Mouse (Mus musculus): Measurements from ENCODE around the gene Mipol1. TPM values are rescaled to one million over a fixed set of nuclear protein-coding genes. Genes with fewer than 3 reads are reported as not detected.
A peak's percentile ranks its signal among the peaks of the same experiment; 100 is the strongest.

Mipol1 gene
- total and polyA plus RNA-seq, 2 experiments, result 0.77 to 6.7 TPM

- 2% methylated on average over 63 of the region's 63 CpGs for WGBS
- peak; percentile 95 for DNase-seq (ENCODE audit: extremely low read depth, low read depth, low spot score)
- Histone ChIP-seq H3K27me3 (ENCODE audit: control insufficient read depth, insufficient read depth, low read length) (no peaks in the 10 kb centered on the region), H3K27ac (replicated peaks; ENCODE audit: insufficient read depth, low read depth, low read length) (peak overlapping the region; percentile 100), H3K4me1 (ENCODE audit: control insufficient read depth, insufficient read depth, low read length) (peaks cover 9% of the 10 kb centered on the region; the same call in 1 of the 2 replicates), H3K4me3 (ENCODE audit: insufficient read depth, low read depth, low read length) (peak overlapping the region; percentile 74), H3K79me2 (ENCODE audit: control insufficient read depth, insufficient read depth, low read length) (peaks cover 7% of the 10 kb centered on the region; the same call in 1 of the 2 replicates), H3K36me3 (ENCODE audit: control insufficient read depth, insufficient read depth, low read length) (peaks cover 3% of the 10 kb centered on the region; the same call in 1 of the 2 replicates), H3K9ac (ENCODE audit: low read depth, low read length) (peak overlapping the region; percentile 98)
- TF ChIP-seq CTCF (IDR thresholded peaks at IDR 0.05; ENCODE audit: low read depth, low read length) (0 out of 2 replicates have a peak, but pooled peaks have one; percentile 19), POLR2A (IDR thresholded peaks at IDR 0.05; ENCODE audit: extremely low read depth, insufficient read depth, low read length) (0 out of 2 replicates have a peak, but pooled peaks have one; percentile 7)
Observed at GRCm38 (mm10) chr12:57538588-57539550, 308.6 kb downstream of the Mipol1 start.

GRCm38 (mm10) chr12:57539551-57539985 lies 309.3 kb downstream of the Mipol1 start:
- Histone ChIP-seq H3K9ac (ENCODE audit: low read depth, low read length) (peak overlapping the region; percentile 82), H3K27ac (replicated peaks; ENCODE audit: insufficient read depth, low read depth, low read length) (peak overlapping the region; percentile 100), H3K4me3 (ENCODE audit: insufficient read depth, low read depth, low read length) (peak overlapping the region; percentile 46), H3K4me1 (ENCODE audit: control insufficient read depth, insufficient read depth, low read length) (peaks cover 9% of the 10 kb centered on the region; the same call in 1 of the 2 replicates), H3K27me3 (ENCODE audit: control insufficient read depth, insufficient read depth, low read length) (no peaks in the 10 kb centered on the region), H3K36me3 (ENCODE audit: control insufficient read depth, insufficient read depth, low read length) (peaks cover 3% of the 10 kb centered on the region; the same call in 1 of the 2 replicates), H3K79me2 (ENCODE audit: control insufficient read depth, insufficient read depth, low read length) (peaks cover 7% of the 10 kb centered on the region; the same call in 1 of the 2 replicates)
- DNase-seq (ENCODE audit: extremely low read depth, low read depth, low spot score), result no peak
- 2% methylated on average over 10 of the region's 10 CpGs for WGBS
- no peak for TF ChIP-seq CTCF (IDR thresholded peaks at IDR 0.05; ENCODE audit: low read depth, low read length)
- TF ChIP-seq POLR2A (IDR thresholded peaks at IDR 0.05; ENCODE audit: extremely low read depth, insufficient read depth, low read length), result no peak

GRCm38 (mm10) chr12:57541118-57541517 lies 310.9 kb downstream of the Mipol1 start:
- Histone ChIP-seq H3K4me1 (ENCODE audit: control insufficient read depth, insufficient read depth, low read length) (peaks cover 8% of the 10 kb centered on the region; the same call in 1 of the 2 replicates), H3K36me3 (ENCODE audit: control insufficient read depth, insufficient read depth, low read length) (peaks cover 3% of the 10 kb centered on the region; the same call in 1 of the 2 replicates), H3K79me2 (ENCODE audit: control insufficient read depth, insufficient read depth, low read length) (peaks cover 7% of the 10 kb centered on the region; the same call in 1 of the 2 replicates), H3K9ac (ENCODE audit: low read depth, low read length) (peak overlapping the region; percentile 62), H3K27ac (replicated peaks; ENCODE audit: insufficient read depth, low read depth, low read length) (peak overlapping the region; percentile 56), H3K27me3 (ENCODE audit: control insufficient read depth, insufficient read depth, low read length) (no peaks in the 10 kb centered on the region), H3K4me3 (ENCODE audit: insufficient read depth, low read depth, low read length) (peak overlapping the region; percentile 35; the same call in 1 of the 2 replicates)
- WGBS, result 21% methylated on average over 6 of the region's 6 CpGs
- DNase-seq (ENCODE audit: extremely low read depth, low read depth, low spot score), result peak; percentile 41
- TF ChIP-seq POLR2A (IDR thresholded peaks at IDR 0.05; ENCODE audit: extremely low read depth, insufficient read depth, low read length) (no peak), CTCF (IDR thresholded peaks at IDR 0.05; ENCODE audit: low read depth, low read length) (no peak)

GRCm38 (mm10) chr12:57541931-57542745 lies 311.9 kb downstream of the Mipol1 start:
- Histone ChIP-seq H3K9ac (ENCODE audit: low read depth, low read length) (peak overlapping the region; percentile 80), H3K4me1 (ENCODE audit: control insufficient read depth, insufficient read depth, low read length) (peaks cover 7% of the 10 kb centered on the region; the same call in 1 of the 2 replicates), H3K27ac (replicated peaks; ENCODE audit: insufficient read depth, low read depth, low read length) (peak overlapping the region; percentile 92), H3K79me2 (ENCODE audit: control insufficient read depth, insufficient read depth, low read length) (peaks cover 7% of the 10 kb centered on the region; the same call in 1 of the 2 replicates), H3K36me3 (ENCODE audit: control insufficient read depth, insufficient read depth, low read length) (peaks cover 3% of the 10 kb centered on the region; the same call in 1 of the 2 replicates), H3K27me3 (ENCODE audit: control insufficient read depth, insufficient read depth, low read length) (no peaks in the 10 kb centered on the region), H3K4me3 (ENCODE audit: insufficient read depth, low read depth, low read length) (peak overlapping the region; percentile 77)
- DNase-seq (ENCODE audit: extremely low read depth, low read depth, low spot score), result peak; percentile 45
- 9% methylated on average over 46 of the region's 46 CpGs for WGBS
- TF ChIP-seq CTCF (IDR thresholded peaks at IDR 0.05; ENCODE audit: low read depth, low read length) (peak; percentile 50), POLR2A (IDR thresholded peaks at IDR 0.05; ENCODE audit: extremely low read depth, insufficient read depth, low read length) (no peak)
